Comparison of ENCODE assay signal across 7 mouse cellular contexts in genomic region chr3:130337857-130338256, GRCm38 (mm10).
A peak's percentile ranks its signal among the peaks of the same experiment; 100 is the strongest.
DNase-seq lines count a peak whose midpoint lies in the region; ATAC-seq and TF ChIP-seq lines count a peak whose summit lies in the region.

No protein-coding gene starts in this region.

- no peak overlapping the region for H3K9ac ChIP-seq in forebrain, embryonic 14.5 days (ENCODE audit: low read length)
- no peak overlapping the region for H3K9ac ChIP-seq in hindbrain, embryonic 12.5 days
- no peak overlapping the region for H3K9ac ChIP-seq in lung, embryonic 14.5 days

- H3K36me3 ChIP-seq in forebrain, embryonic 14.5 days (ENCODE audit: control insufficient read depth, insufficient read depth, low read length): no peaks in the 10 kb centered on the region
- H3K36me3 ChIP-seq in hindbrain, embryonic 12.5 days: no peaks in the 10 kb centered on the region
- no peaks in the 10 kb centered on the region for H3K36me3 ChIP-seq in lung, embryonic 14.5 days (ENCODE audit: insufficient read depth)

- 0 out of 2 replicates have a peak, but pooled peaks cover 3% of the 10 kb centered on the region for H3K4me1 ChIP-seq in forebrain, embryonic 14.5 days (ENCODE audit: control insufficient read depth, insufficient read depth, low read length)
- H3K4me1 ChIP-seq in hindbrain, embryonic 12.5 days: peaks cover 5% of the 10 kb centered on the region; the same call in 1 of the 2 replicates
- H3K4me1 ChIP-seq in lung, embryonic 14.5 days (ENCODE audit: insufficient read depth): peaks cover 30% of the 10 kb centered on the region

- TF ChIP-seq CTCF in lung, embryonic 14.5 days (IDR thresholded peaks at IDR 0.05; ENCODE audit: low read depth): no peak

- 18% methylated on average over 13 of the region's 13 CpGs for WGBS in forebrain, embryonic 14.5 days
- WGBS in hindbrain, embryonic 12.5 days: 52% methylated on average over 13 of the region's 13 CpGs
- WGBS in lung, embryonic 14.5 days: 6% methylated on average over 13 of the region's 13 CpGs

- peak; percentile 94 for ATAC-seq in forebrain, embryonic 14.5 days
- peak; percentile 74 for ATAC-seq in hindbrain, embryonic 12.5 days (ENCODE audit: low FRiP score)
- peak; percentile 96 for ATAC-seq in lung, embryonic 14.5 days (ENCODE audit: insufficient read depth)

- H3K27me3 ChIP-seq in forebrain, embryonic 14.5 days (replicated peaks; ENCODE audit: control insufficient read depth, insufficient read depth, low read length): no peaks in the 10 kb centered on the region
- no peaks in the 10 kb centered on the region for H3K27me3 ChIP-seq in hindbrain, embryonic 12.5 days
- no peaks in the 10 kb centered on the region for H3K27me3 ChIP-seq in lung, embryonic 14.5 days (ENCODE audit: insufficient read depth, low read length)

- peak overlapping the region; percentile 13; the same call in 1 of the 2 replicates for H3K4me3 ChIP-seq in forebrain, embryonic 14.5 days (ENCODE audit: low read depth, low read length)
- no peak overlapping the region for H3K4me3 ChIP-seq in hindbrain, embryonic 12.5 days
- no peak overlapping the region for H3K4me3 ChIP-seq in lung, embryonic 14.5 days (ENCODE audit: low read depth, low read length)

- H3K27ac ChIP-seq in forebrain, embryonic 14.5 days (ENCODE audit: low read depth, low read length): no peak overlapping the region
- H3K27ac ChIP-seq in hindbrain, embryonic 12.5 days: peak overlapping the region; percentile 12; the same call in 1 of the 2 replicates
- H3K27ac ChIP-seq in lung, embryonic 14.5 days (ENCODE audit: low read depth): peak overlapping the region; percentile 88

- H3K9me3 ChIP-seq in forebrain, embryonic 14.5 days (replicated peaks; ENCODE audit: control insufficient read depth, low read length): no peaks in the 10 kb centered on the region
- no peaks in the 10 kb centered on the region for H3K9me3 ChIP-seq in hindbrain, embryonic 12.5 days (replicated peaks)
- no peaks in the 10 kb centered on the region for H3K9me3 ChIP-seq in lung, embryonic 14.5 days (ENCODE audit: low read depth, low read length)

- H3K4me2 ChIP-seq in forebrain, embryonic 14.5 days (ENCODE audit: low read length): peak overlapping the region; percentile 41
- peak overlapping the region; percentile 30 for H3K4me2 ChIP-seq in hindbrain, embryonic 12.5 days (replicated peaks)
- peak overlapping the region; percentile 46 for H3K4me2 ChIP-seq in lung, embryonic 14.5 days

- DNase-seq in right cerebral cortex, adult 18-20 months: peak; percentile 21
- DNase-seq in right cerebral cortex, postnatal 14 days: no peak
- DNase-seq in forebrain, embryonic 14.5 days (ENCODE audit: low spot score): peak; percentile 93
- peak; percentile 99 for DNase-seq in lung, embryonic 14.5 days
- peak; percentile 7 for DNase-seq in skeletal muscle tissue, adult 2 months (ENCODE audit: low read depth, low spot score)
- no peak for DNase-seq in frontal cortex, postnatal 14 days (ENCODE audit: low spot score in 2 of 2)

Comparison
In these comparisons a context has a peak if more than half of its experiments do, and no peak if none do; other contexts are left out.
1. DNase-seq: peak in right cerebral cortex, adult 18-20 months (single experiment), forebrain, embryonic 14.5 days (single experiment), lung, embryonic 14.5 days (single experiment) and skeletal muscle tissue, adult 2 months (single experiment); none in right cerebral cortex, postnatal 14 days (single experiment) and frontal cortex, postnatal 14 days (0 of 2).
2. Peak in every context shown above with its lines, with median percentiles within 50 percentile points of each other: ATAC-seq and H3K4me2 ChIP-seq.